Mouse (Mus musculus) heart, adult 2 months (tissue): ENCODE data around the gene Igbp1b. TPM values are rescaled to one million over a fixed set of nuclear protein-coding genes. Genes with fewer than 3 reads are reported as not detected.

ENCODE experiments used
- DNase-seq, 2 experiments: peaks; one replicate each; pipeline ENCODE4 v3.0.0; 2021
- H3K27ac ChIP-seq: fragments of 200-600 bp; 2 replicates; pipeline ENCODE4 v1.8.1; 2022
- H3K27me3 ChIP-seq: fragments of 200-500 bp; 2 replicates; pipeline ENCODE4 v1.6.1; 2012; ENCODE audit warnings: mild to moderate bottlenecking, low read length, inconsistent platforms, mixed read lengths; ENCODE audit not compliant: control insufficient read depth, insufficient read depth
- H3K36me3 ChIP-seq: fragments of 200-500 bp; 2 replicates; pipeline ENCODE4 v1.6.1; 2012; ENCODE audit warnings: low read length, inconsistent platforms; ENCODE audit not compliant: control insufficient read depth, insufficient read depth
- H3K4me1 ChIP-seq: fragments of 200-500 bp; 2 replicates; pipeline ENCODE4 v1.6.1; 2011; ENCODE audit warnings: low read length; ENCODE audit not compliant: control insufficient read depth, insufficient read depth
- H3K4me3 ChIP-seq: fragments of 200-600 bp; 2 replicates; pipeline ENCODE4 v1.8.1; 2022
- H3K79me2 ChIP-seq: fragments of 200-500 bp; replicated peaks from 2 replicates; pipeline ENCODE4 v1.6.1; 2012; ENCODE audit warnings: mild to moderate bottlenecking, inconsistent platforms, low read length, moderate library complexity, mixed read lengths; ENCODE audit not compliant: control insufficient read depth, insufficient read depth
- H3K9ac ChIP-seq: fragments of 200-500 bp; 2 replicates; pipeline ENCODE4 v1.6.1; 2012; ENCODE audit warnings: low read depth, mild to moderate bottlenecking, control low read depth, inconsistent platforms, low read length, mixed read lengths
- CTCF ChIP-seq: fragments of 200-600 bp; IDR thresholded peaks from 2 replicates; pipeline ENCODE4 v1.8.1; 2022; ENCODE audit warnings: antibody characterized with exemption, mild to moderate bottlenecking, moderate library complexity
- EP300 ChIP-seq: fragments of 200-500 bp; IDR thresholded peaks from 2 replicates; pipeline ENCODE4 v1.6.1; 2011; ENCODE audit warnings: low read depth, low read length, control low read depth; ENCODE audit not compliant: insufficient read depth
- POLR2A ChIP-seq: fragments of 200-500 bp; IDR thresholded peaks from 2 replicates; pipeline ENCODE4 v1.6.1; 2011; ENCODE audit warnings: mild to moderate bottlenecking, low read depth, low read length, control low read depth; ENCODE audit not compliant: insufficient read depth
- WGBS: fragments of 180-500 bp; shearing (Covaris S2); methylation state at CpG from one replicate; pipeline ENCODE4 v1.1.7; 2018; 5-methylcytosine and 5-hydroxymethylcytosine counted together
- intact Hi-C: fragments of 180-260 bp; cut with DNase I; formaldehyde crosslinking; loops from one replicate; pipeline ENCODE4 v1.15.1; 2025
- long read RNA-seq: library from polyadenylated mRNA; stranded (forward); transcript quantifications from one replicate; pipeline ENCODE4 v2.0.0, GENCODE M21; 2021
- polyA plus RNA-seq: library from polyadenylated mRNA; depleted of rRNA; stranded (reverse); fragments of >200 nt; gene quantifications from 2 replicates; pipeline ENCODE4 v1.2.3, GENCODE M21; 2012; rRNA removed
- total RNA-seq, 2 experiments: library from RNA; stranded (reverse); gene quantifications; 2 replicates each; pipeline ENCODE4 v1.2.3; 2021

Gene Igbp1b
- total RNA-seq (not detected), polyA plus RNA-seq (not detected in 2 replicates)
- long read RNA-seq, result 0 reads

DNA sequence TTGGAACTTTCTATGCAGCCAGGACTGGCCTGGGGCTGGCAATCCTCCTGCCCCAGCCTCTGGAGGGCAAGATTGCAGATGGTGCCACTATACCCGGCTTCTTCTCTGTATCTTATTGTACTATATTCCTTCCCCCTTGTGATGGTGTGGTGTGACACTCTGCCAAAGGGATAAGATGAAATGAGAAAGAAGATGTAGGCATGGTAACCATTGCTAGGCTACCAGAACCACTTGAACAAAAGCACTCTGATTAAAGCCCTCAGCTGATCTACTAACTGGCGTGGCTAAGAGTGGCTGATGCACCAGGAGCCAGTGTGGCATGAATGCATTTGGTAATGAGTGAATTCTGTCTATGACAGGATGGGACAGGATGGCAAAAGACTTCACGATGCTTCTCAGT is at the start of gene Igbp1b:
TSS of gene Igbp1b (minus strand) at position 29 of the 400 bp plus-strand sequence.
- TF ChIP-seq POLR2A, result no peak
- no peak for TF ChIP-seq CTCF
- TF ChIP-seq EP300, result no peak
- Histone ChIP-seq H3K4me3 (no peak within 1 kb of the TSS), H3K36me3 (no peaks in the 10 kb centered on the region), H3K27ac (no peak within 1 kb of the TSS), H3K79me2 (no peaks in the 10 kb centered on the region), H3K4me1 (no peaks in the 10 kb centered on the region), H3K9ac (no peak within 1 kb of the TSS), H3K27me3 (no peaks in the 10 kb centered on the region)
- no peak for DNase-seq
- intact Hi-C loops, result no loop called here
- WGBS, result 71% methylated on average over 3 of the region's 3 CpGs

- intact Hi-C loops, result no loop called here
- no peak overlapping the region for H3K27ac ChIP-seq
Observed at GRCm38 (mm10) chr6:138682959-138683358, 24.6 kb upstream of the Igbp1b start.

DNA sequence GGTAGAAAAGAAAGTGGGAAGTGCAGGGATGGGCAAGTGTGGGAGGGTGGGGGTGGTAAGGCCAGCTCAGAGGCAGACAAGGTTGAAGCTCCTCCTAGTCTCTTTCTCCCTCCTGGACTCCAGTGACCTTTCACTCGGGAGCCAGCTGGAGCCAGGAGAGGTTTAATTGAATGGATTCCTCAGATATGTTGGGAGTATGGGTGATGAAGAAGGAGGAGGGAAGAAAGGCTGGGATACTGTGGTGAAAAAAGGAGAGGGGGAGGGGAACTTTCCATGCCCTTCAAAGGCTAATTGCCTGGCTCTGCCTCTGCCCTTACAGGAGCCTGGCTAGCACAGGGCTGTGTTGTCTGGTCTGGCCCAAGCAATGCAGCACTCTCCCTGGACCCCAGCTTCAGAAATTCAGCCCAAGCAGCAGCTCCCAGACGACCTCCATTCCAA is 14.4 kb upstream of the Igbp1b start:
- WGBS, result 12% methylated on average over 2 of the region's 2 CpGs
- no peaks in the 10 kb centered on the region for H3K27me3 ChIP-seq
- intact Hi-C loops, result no loop called here
- no peaks in the 10 kb centered on the region for H3K79me2 ChIP-seq
- no peak for DNase-seq
- TF ChIP-seq EP300 (no peak), CTCF (no peak), POLR2A (no peak)
- H3K4me1 ChIP-seq, result no peaks in the 10 kb centered on the region
- no peaks in the 10 kb centered on the region for H3K36me3 ChIP-seq
- no peak overlapping the region for H3K9ac ChIP-seq
- H3K4me3 ChIP-seq, result no peak overlapping the region
- H3K27ac ChIP-seq, result no peak overlapping the region

More at GRCm38 (mm10) chr6:138682959-138683358, 24.6 kb upstream of the Igbp1b start:
- no peak for TF ChIP-seq EP300
- TF ChIP-seq CTCF, result no peak
- TF ChIP-seq POLR2A, result no peak
- Histone ChIP-seq H3K27me3 (no peaks in the 10 kb centered on the region), H3K79me2 (no peaks in the 10 kb centered on the region), H3K4me1 (no peaks in the 10 kb centered on the region), H3K36me3 (no peaks in the 10 kb centered on the region), H3K4me3 (no peak overlapping the region), H3K9ac (no peak overlapping the region)
- DNase-seq, result no peak

DNA sequence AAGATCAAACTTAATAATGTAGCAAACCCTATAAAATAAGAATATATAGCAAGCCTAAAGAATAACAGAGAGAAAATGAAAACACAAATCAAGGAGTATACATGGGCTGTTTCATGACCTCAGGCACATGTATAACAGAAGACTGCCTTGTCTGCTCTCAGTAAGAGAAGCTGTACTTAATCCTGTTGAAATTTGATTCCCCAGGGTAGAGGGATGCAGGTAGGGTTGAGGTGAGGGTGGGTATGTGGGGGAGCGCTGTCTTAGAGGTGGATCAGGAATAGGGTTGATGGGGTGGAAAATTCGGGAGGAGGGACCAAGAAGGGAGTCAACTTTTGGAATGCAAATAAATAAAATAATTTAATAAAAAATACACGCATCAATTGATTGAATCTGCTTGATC is 7.1 kb upstream of the Igbp1b start:
- intact Hi-C loops, result no loop called here
- 59% methylated on average over 3 of the region's 3 CpGs for WGBS
- H3K27me3 ChIP-seq, result no peaks in the 10 kb centered on the region
- no peak overlapping the region for H3K9ac ChIP-seq
- TF ChIP-seq POLR2A, result no peak
- TF ChIP-seq CTCF, result no peak
- TF ChIP-seq EP300, result no peak
- H3K4me1 ChIP-seq, result no peaks in the 10 kb centered on the region
- DNase-seq, result no peak
- no peak overlapping the region for H3K27ac ChIP-seq
- H3K4me3 ChIP-seq, result no peak overlapping the region
- no peaks in the 10 kb centered on the region for H3K79me2 ChIP-seq
- H3K36me3 ChIP-seq, result no peaks in the 10 kb centered on the region

- no peak for DNase-seq
- Histone ChIP-seq H3K27me3 (no peaks in the 10 kb centered on the region), H3K36me3 (no peaks in the 10 kb centered on the region), H3K4me1 (no peaks in the 10 kb centered on the region), H3K9ac (no peak overlapping the region), H3K79me2 (no peaks in the 10 kb centered on the region), H3K27ac (no peak overlapping the region), H3K4me3 (no peak overlapping the region)
- TF ChIP-seq EP300, result no peak
- no peak for TF ChIP-seq POLR2A
- no peak for TF ChIP-seq CTCF
- 81% methylated on average over 2 of the region's 2 CpGs for WGBS
- intact Hi-C loops, result no loop called here
Observed at GRCm38 (mm10) chr6:138645604-138646003, 12.7 kb downstream of the Igbp1b start.

DNA sequence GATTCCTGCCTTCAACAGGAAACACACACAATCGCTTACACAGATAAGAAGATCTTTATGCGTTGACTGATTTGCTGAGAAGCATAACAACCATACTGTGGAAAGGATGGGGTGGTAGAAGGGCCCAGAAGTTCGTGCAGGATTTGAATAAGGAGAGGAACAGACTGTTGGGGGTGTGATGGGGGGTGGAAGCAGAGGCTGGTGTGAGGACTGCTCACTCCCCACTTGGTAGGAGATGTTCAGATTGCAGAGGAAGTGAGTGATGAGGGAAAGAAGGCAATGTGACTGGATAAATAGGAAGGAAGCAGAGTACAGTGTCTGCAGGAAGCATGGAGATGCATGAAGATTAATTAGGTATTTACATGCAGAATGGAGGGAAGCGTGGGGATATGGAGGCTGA is 19.0 kb downstream of the Igbp1b start:
- intact Hi-C loops, result no loop called here
- Histone ChIP-seq H3K4me1 (no peaks in the 10 kb centered on the region), H3K9ac (no peak overlapping the region), H3K27me3 (no peaks in the 10 kb centered on the region), H3K36me3 (no peaks in the 10 kb centered on the region), H3K79me2 (no peaks in the 10 kb centered on the region), H3K27ac (no peak overlapping the region), H3K4me3 (no peak overlapping the region)
- WGBS, result 41% methylated on average over 4 of the region's 4 CpGs
- no peak for DNase-seq
- no peak for TF ChIP-seq CTCF
- no peak for TF ChIP-seq POLR2A
- TF ChIP-seq EP300, result no peak

GRCm38 (mm10) chr6:138620786-138621185 is 37.6 kb downstream of the Igbp1b start:
- DNase-seq, result no peak
- Histone ChIP-seq H3K4me3 (no peak overlapping the region), H3K79me2 (no peaks in the 10 kb centered on the region), H3K9ac (no peak overlapping the region), H3K27ac (no peak overlapping the region), H3K27me3 (no peaks in the 10 kb centered on the region), H3K4me1 (no peaks in the 10 kb centered on the region), H3K36me3 (no peaks in the 10 kb centered on the region)
- intact Hi-C loops, result no loop called here
- TF ChIP-seq POLR2A (no peak), EP300 (no peak), CTCF (no peak)
